Mouse (Mus musculus): ENCODE data around the gene Lmx1a. TPM values are rescaled to one million over a fixed set of nuclear protein-coding genes. Genes with fewer than 3 reads are reported as not detected.

Lmx1a gene
- total RNA-seq, 2 experiments from 2014 or later = not detected

DNA sequence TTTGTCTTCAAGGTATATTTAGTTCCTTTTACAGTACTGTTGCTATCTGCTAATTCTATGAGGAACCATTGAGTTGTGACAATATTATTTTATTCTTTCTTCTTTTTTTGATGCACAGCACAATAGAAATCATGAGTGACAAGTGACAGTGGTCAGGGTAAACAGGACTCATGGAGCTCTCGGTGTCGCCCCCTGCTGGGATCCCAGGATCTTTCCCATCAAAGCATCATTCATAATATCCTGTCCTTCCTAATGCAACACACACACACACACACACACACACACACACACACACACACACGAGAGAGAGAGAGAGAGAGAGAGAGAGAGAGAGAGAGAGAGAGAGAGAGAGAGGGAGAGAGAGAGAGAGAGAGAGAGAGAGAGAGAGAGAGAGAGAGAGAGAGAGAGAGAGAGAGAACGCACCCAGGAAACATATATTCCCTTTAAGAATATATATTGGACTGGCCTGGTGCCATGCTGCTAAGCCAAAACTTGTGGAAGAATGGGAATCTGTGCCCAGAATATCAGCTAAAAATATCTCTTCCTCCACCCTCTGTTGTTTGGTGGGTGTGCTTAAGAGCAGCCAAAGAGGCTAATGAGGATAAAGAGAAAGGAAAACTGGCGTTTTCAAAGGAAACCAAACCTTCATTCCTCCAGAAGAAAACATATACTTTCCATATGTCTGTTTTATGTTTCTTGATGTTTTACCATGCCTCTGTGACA is 90.9 kb downstream of the Lmx1a start:
- DNase-seq = no peak

DNA sequence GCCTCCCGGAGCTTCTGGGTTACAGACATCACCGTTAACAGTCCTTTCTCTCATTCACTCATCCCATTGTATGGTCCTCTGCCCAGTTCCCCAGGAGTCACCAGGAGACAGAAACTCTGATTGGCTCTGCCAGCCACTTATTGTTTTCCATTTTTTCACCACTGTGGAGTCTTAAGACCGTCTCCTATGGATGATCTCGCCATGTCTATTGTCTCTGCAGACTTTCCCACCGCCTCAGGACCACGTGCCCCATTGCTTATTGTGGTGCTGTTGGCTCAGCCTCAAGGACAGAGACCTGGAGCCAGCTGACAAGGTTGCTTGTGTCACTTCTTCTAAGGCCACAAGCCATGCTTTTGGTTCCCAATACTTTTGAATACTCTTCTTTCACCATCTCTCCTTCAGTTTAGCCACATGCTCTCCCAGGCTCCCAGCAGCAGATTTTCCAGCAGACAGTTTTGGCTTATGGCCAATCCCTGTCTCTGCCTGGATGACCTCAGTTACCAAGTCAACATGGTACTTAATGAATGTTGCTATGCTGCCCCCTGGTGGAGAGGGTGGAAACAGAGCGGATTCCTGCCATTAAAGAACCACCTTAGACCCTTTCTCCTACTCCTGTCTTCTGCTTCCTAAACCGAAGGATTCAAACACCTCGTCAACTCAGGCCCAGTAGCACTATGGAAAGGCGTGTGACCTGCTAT is 92.9 kb downstream of the Lmx1a start:
- intact Hi-C loops (cut with DNase I) = loop anchor here (2.0 kb wide), 1 partner anchor 367 kb away; no protein-coding TSS in a partner anchor
- DNase-seq = peak; percentile 45 to 46

More for the DNA sequence above, 90.9 kb downstream of the Lmx1a start:
- intact Hi-C loops (cut with DNase I) = no loop called here

DNA sequence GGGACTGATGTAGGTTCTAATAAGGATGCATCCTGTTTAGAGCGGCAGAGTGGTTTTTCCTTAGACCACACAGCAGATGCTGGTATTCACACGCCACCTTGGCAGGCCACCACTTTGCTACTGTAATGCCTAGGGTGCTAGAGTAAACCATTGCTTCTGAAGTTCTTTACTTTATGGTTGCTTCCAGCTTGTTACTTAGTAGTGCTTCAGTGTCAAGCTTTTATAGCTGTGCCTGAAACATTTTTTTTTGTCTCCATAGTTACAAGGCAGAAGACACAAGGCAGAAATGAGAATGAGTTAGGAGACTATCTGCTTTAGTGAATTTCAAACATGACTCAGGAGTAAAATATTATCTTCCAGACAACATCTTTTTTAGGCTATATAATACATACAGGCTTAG is 95.0 kb downstream of the Lmx1a start:
- intact Hi-C loops (cut with DNase I) = no loop called here

DNA sequence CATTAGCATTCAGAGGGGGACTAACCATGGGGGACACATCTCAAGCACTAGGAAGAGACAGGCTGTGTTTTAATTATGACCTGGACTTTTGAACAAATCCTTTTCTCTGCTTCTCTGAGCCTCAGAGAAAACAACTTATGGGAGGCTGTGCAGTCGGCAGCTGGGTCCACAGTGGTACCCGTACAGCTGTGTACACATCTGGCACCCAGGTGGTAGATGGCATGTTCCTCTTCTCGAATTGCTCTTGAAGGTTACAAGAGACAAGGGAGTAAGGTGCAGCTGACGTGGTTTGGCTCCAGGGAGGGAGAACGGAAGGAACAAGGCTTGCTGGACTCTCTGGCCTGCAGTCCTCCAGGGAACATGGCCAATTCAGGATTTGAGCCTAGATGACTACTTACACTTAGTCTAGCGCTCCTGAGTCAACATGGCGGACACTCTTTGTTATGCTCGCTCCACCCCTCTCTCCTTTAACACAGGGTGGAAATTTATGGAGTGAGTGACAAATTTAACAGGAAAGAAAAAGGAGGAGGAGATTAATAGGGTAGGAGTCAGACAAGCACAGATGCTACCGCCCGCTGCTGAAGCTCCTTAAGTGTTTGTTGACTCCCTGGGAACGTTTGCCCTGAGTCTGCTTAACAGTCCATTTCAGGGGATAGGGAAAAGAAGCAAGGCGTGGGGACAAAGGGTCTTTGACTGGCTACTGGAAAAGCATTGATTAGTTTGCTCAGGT is 99.8 kb downstream of the Lmx1a start:
- intact Hi-C loops (cut with DNase I) = no loop called here
- no peak for DNase-seq

More for the DNA sequence above, 95.0 kb downstream of the Lmx1a start:
- no peak for DNase-seq

DNA sequence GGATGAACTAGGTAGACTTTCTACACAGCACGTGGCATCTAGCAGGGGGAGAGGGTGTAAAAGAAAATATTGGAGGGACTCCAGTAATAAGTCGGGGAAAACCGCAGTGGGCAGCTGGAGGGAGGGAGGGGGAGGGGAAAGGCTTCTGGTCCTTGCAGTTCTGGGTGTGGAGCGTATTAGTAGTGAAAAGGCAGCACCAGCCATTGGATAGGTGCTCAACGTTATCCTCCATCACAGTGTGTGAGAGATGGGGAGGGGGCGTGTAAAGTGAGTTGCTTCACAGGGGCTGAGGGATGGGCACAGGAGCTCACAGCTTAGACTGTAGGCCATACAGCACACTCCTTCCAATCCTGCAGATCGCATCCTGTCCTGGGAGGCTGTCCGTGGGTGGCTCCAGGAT is 100.4 kb downstream of the Lmx1a start:
- intact Hi-C loops (cut with DNase I) = no loop called here
- DNase-seq = no peak

DNA sequence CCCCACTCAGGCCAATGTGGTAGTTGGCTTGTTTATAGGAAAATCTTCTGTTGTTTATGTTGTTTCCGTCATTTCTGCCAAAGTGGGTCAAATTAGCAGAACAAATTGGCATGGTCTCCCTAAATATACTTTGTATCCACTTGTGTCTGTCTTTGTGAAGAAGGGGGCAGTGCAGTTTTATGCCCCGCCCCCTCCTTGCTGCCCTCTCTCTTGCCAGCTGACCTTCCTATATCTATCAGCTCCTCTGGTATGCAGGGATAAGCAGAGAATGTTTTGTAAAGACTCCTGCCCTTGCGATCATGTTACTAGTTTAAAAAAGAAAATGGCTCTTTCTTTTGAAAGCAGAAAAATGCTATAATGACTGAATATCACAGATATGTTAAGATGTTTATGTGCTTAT is 101.7 kb downstream of the Lmx1a start:
- intact Hi-C loops (cut with DNase I) = no loop called here
- DNase-seq = no peak

DNA sequence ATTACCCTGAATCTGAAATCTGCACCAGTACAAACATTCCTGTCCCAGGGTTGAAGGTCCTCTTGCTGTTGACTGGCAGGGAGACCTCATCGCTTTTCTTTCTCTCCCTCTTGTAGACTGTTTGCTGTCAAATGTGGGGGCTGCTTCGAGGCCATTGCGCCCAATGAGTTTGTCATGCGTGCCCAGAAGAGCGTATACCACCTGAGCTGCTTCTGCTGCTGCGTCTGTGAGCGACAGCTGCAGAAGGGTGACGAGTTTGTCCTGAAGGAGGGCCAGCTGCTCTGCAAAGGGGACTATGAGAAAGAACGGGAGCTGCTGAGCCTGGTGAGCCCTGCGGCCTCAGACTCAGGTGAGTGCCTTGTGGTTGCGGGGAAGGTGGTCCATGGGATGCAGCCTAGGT is 102.2 kb downstream of the Lmx1a start:
- DNase-seq = no peak
- intact Hi-C loops (cut with DNase I) = no loop called here

DNA sequence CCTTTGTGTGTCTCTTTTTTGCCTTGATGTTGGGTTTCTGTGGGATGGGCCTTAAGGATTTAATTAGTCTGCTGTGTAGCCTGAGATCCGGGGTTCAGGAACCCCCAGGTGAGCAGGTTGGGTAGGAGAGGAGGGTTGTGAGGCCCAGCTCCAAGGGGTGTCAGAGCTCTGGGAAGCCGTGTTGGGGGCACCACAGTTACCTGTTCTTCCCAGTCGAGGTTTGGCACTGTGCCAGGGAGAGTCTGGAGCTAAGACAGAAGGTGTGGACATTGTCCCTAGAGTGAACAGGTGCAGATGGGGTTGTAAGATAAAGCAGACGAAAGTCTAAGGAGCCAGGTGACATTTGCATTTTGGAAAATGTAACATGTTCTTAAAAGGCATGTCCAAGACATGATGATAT is 112.9 kb downstream of the Lmx1a start:
- DNase-seq = no peak
- intact Hi-C loops (cut with DNase I) = no loop called here

DNA sequence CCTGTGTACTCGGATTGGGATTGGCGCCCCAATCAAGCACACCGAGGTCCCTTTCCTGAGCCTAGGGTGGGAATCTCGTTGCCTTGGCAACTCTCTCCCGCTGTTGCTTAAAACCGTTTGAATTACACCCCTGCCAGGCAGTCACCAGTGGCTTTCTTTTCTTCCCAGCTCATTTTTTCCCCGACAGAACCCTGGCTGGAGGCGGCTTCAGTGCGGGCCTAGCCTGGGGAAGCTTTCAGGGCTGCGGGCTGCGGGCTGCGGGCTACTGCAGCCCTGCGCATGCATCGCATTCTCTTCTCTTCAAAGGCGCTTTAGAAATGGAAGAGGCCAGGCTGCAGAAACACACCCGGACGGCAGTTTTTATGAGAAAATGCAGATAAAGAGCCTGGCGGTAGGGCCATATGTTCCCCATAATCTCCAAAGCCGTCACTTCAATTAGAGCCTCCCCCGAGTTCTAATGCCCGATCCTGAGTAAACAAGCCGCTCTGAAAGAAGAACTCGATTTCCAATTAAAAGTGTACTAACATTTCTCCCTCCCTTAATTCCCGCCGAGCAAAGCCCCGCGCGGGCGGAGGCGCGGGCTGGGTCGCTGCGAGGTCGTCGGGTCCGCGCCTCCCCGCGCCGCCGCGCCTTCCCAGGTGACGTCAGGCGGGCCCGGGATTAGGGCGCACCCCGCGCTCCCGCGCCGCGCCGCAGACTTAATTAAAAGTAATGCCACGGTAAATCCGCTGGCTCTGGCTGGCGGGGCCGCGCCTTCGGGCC is 113.7 kb downstream of the Lmx1a start:
- DNase-seq = no peak
- intact Hi-C loops (cut with DNase I) = no loop called here

DNA sequence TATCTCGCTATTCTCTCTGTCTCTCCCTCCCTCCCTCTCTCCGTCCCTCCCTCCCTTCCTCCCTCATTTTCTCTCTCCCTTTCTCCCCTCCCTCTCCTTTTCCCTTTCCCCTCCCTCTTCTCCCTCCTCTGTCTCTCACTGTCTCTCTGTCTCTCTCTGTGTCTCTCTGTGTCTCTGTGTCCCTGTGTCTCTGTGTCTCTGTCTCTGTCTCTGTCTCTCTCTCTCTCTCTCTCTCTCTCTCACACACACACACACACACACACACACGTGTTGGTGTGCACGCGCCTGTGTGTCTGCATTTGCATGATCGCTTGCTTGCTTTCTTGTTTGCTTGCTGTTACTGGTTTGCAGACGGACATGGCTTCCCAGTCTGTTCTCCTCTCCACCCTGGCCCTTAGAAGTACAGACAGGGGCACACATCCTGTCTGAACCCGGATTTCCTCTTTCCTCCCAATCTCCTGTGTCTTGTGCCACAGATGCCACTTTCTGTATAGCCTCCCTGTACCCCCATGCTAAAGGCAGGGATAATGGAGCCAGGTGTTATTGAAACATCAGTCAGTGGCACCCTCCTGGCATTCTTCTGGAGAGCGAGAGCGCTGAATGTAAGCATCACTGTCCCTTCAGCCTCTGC is 114.4 kb downstream of the Lmx1a start:
- intact Hi-C loops (cut with DNase I) = no loop called here
- DNase-seq = no peak

DNA sequence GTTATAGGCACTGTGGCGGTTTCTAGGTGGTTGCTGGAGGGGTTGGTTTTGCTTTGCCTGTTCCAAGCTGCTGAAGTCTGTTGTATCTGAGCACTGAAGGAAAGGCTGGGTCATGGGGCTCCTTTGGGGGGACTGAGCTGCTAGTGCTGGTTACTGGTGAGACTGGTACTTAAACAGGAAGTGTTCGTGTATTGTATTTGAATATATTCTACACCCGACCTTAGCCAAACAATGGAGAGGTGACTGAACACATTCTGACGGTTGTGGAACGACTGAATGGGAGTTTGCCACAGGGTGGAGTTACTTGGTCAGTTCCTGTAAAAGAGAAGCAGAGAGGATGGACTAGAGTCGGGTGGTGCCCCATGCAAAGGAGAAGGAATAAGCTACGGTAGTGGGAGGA is 115.8 kb downstream of the Lmx1a start:
- no peak for DNase-seq
- intact Hi-C loops (cut with DNase I) = no loop called here

DNA sequence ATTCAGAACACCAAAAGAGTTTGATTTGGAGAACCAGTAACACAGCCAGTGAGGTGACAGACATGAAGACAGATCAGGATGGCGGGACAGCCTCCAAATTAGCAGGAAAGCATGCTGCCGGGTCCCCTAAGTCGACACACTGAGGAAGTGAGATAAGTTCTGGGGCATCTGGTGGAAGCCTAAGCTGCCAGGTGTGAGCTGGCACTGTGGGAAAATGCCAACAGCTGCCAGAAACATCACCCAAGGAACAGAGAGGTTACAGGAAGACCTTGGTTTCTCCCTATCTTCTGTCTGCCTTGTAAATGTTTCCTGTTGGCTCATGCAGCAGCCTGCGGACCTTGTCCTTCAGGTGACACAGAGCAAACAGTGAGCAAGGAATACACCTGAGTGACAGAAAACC is 122.1 kb downstream of the Lmx1a start:
- DNase-seq = no peak
- intact Hi-C loops (cut with DNase I) = no loop called here

DNA sequence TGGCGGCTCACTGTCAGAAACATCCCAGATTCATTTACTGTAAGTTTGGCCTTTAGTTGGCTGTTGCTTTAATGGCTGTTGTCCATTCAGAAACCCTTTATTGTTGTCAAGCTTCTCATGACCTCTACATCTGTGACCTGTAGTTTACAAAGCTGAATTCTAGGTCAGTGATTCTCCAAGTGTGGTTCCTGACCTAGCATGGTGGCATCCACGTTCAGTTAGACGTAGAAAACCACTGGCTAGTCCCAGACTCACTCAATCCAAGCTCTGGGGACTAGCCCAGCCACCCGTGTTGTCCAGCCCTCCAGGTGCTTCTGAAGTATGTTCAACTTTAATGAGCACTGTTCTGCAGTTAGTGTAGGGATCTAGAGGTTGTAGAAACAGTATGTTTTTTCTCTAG is 126.1 kb downstream of the Lmx1a start:
- intact Hi-C loops (cut with DNase I) = no loop called here
- DNase-seq = no peak

DNA sequence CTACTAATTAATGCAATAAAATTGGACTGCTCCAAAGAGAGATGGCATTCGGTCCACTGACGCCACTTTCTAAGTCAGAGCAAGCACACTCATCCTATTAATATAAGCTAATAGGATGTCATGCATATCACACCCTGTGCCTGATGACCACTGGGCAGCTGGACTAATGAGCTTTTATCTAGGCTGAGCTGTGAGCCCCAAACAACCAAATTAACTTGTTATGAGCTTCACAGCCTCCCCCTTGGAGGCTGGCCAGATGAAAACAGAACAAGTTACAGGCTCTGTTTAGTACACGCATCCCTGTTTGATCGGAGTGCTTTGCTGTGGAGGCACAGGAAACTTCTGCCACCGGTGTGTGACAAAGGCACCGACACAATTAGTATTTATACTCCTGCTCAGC is 128.0 kb downstream of the Lmx1a start:
- intact Hi-C loops (cut with DNase I) = no loop called here
- no peak for DNase-seq

DNA sequence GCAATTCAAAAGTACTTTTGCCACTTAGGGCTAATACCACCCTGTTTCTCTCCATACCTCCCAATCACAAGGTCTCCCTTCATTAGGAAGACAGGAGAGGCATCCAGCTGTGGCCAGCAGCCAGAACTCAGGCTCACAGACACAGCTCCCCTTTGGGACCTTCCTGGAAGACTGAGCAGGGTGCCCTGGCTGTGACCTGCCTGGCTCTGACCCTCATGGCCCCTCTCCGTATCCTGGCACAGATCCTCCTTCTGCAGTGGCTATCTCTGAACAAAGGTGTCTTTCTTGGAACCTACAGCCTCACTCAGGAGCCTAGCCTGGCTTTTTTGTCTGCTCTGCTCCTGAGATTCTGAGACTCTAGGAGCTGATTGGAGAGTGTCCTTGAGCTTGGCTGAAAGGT is 128.6 kb downstream of the Lmx1a start:
- DNase-seq = no peak
- intact Hi-C loops (cut with DNase I) = no loop called here

DNA sequence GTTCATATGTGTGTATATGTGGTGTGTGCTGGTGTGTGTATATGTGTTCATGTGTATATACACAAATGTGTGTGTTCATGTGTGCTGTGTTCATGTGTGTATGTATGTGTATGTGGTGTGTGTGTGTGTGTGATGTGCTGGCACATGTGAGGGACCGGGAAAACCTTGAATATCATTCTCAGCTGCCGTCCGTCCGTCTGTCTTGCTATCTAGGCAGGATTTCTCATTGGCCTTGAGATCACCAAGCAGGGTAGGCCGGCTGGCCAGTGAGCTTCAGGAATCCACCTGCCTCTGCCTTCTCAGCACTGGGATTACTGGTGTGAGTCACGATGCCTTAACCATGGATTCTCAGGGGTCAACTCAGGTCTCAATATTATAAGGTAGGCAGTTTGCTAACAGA is 131.0 kb downstream of the Lmx1a start:
- intact Hi-C loops (cut with DNase I) = no loop called here
- no peak for DNase-seq

DNA sequence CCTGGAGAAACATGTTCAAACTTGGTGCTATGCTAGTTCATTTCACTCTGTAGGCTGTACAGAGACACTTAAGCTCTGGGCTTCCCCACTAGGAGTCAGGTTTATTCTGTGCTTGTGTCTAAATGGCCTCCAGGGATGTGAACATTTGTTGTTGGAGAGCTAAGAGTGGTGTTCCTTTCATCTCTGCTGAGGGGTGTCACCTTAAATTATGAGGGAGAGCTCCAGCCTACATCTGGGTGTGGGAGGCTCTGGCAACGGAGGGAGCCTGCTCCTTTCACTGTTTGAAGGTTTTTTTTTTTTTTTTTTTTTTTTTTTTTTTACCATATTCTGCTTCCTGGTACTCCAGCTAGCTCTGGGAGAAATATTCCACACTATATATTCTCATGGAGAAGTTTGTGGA is 132.1 kb downstream of the Lmx1a start:
- intact Hi-C loops (cut with DNase I) = no loop called here

DNA sequence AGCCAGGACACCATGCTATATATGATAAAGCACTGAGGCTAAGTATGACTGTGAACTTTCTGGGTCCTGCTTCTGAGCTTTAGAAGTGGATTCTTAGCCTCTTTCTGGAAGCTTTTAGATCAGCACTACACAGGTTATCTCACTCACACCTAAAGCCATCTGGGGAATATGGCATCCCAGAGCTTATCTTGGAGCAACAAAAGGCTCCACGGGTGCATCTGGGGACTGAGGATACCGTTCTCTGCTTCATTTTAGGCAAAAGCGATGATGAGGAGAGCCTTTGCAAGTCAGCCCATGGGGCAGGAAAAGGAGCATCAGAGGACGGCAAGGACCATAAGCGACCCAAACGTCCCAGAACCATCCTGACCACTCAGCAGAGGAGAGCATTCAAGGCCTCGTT is 141.3 kb downstream of the Lmx1a start:
- no peak for DNase-seq
- intact Hi-C loops (cut with DNase I) = no loop called here

More for the DNA sequence above, 132.1 kb downstream of the Lmx1a start:
- no peak for DNase-seq

DNA sequence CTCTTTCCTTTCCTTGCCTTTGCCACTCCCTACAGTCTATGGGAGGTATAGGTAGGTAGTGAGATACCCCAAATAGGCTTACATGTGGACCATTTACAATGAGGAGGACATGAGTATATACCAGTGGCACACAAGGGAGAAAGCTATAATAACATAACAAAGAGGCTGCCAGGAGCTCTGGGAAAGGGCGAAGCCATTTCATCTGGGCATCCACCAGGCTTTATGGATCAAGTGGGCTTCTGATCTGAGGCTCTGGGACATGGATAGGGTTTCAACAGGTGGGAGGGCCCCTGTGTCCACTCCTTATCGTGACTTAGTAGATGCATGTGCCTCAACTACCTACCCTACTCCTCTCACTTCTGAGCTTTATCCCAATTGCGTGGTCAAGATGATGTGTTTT is 142.6 kb downstream of the Lmx1a start:
- DNase-seq = no peak
- intact Hi-C loops (cut with DNase I) = no loop called here

DNA sequence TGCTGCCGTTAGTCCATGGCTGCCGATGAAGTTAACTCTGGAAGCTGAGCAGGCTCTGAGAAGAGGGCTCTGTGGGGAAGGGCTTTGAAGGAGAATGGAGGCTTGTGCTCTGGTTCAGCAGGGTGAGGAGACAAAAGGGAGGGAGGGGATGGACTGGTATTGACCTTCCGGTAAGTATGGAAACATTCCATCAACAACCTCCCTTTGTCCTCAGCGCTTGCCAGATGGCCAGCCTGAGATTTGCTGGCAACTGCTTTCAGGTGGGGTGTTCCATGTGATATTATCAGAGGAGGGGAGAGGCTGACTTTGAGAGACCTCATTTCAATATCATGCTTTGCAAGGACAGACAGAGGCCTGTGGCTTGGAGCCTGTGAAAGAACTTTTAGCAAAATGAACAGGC is 165.8 kb downstream of the Lmx1a start:
- intact Hi-C loops (cut with DNase I) = no loop called here
- no peak for DNase-seq

DNA sequence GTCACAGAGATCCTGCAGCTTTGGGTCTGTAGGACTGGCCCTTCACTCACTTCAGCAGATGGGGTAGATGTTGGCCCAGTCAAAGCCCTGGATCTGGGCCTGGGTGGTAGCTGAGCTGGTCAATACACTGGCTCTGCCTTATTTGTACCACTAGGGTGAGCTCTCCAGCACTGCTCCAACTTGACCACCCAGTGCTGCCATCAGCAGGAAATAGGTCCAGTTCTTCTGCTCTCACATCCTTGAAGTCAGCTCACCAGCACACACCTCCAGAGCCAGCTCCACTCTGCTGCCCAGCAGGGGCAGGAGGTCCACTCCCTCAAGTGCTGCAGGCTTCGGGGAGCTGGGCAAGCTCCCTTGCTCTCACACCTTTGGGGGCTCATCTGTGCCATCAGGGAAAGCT is 183.0 kb downstream of the Lmx1a start:
- DNase-seq = no peak

More for the DNA sequence above, 183.0 kb downstream of the Lmx1a start:
- intact Hi-C loops (cut with DNase I) = no loop called here
